Mouse (Mus musculus) heart, adult 8-10 months (tissue): ENCODE measurements around the gene Thpo. TPM values are rescaled to one million over a fixed set of nuclear protein-coding genes. Genes with fewer than 3 reads are reported as not detected.
A peak's percentile ranks its signal among the peaks of the same experiment; 100 is the strongest.

Experiments used
- DNase-seq: peaks from one replicate; pipeline ENCODE4 v3.0.0; 2022; ENCODE audit warnings: low spot score
- total RNA-seq, 4 experiments: library from RNA; stranded (reverse); gene quantifications; 2 replicates each; pipeline ENCODE4 v1.2.4; 2022

The Thpo gene
- total RNA-seq = under 1 TPM in 3 of 4 experiments, not detected in 1; 0.27 to 0.31 (median 0.28) TPM

GRCm38 (mm10) chr16:20733731-20734730 lies at the start of gene Thpo:
TSS of gene Thpo (minus strand) at chr16:20734511.
- no peak for DNase-seq

DNA sequence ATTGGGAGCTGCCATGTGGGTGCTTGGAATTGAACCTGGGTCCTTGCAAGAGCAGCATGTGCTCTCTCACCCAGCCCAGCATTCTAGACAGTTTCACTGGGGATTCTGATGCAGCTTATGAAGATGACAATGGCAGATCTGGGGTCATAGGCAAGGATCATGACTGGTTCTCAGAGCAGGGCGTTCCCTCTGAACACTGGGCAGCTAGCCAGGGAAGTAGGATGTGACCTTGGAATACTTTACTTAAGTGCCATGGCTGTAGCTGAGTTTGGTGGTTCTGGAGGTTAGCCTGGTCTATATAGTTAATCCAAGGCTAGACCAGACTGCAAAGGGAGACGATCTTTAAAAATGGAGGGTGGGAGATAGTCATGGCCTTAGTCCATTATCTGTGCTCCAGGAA lies 49.6 kb upstream of the Thpo start:
- no peak for DNase-seq

DNA sequence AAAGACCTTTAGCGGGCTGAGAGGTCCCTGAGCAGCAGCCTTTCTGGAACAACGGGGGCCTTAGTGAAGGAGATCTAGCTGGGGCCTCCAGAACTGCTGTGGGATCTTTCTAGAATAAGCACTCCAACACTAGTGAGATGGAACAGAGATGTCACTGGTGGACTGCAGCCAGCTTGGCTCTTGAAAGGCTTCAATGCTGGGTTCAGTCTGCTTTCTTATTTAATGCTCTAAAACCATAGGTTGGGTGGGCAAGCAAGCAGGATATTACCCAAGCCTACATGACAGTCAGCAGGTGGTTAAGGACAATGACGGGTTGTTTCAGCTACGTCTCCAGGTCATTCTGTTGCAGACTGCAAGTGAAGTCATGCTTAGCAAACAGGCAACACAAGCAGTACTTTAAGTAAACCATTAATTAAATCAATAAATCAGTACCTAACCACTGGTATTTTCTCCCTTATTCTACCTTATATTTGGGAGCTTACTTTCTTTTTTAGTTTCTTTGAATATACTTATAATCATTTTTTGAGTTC lies 46.9 kb upstream of the Thpo start:
- no peak for DNase-seq

GRCm38 (mm10) chr16:20779846-20780245 lies 45.5 kb upstream of the Thpo start:
- no peak for DNase-seq

DNA sequence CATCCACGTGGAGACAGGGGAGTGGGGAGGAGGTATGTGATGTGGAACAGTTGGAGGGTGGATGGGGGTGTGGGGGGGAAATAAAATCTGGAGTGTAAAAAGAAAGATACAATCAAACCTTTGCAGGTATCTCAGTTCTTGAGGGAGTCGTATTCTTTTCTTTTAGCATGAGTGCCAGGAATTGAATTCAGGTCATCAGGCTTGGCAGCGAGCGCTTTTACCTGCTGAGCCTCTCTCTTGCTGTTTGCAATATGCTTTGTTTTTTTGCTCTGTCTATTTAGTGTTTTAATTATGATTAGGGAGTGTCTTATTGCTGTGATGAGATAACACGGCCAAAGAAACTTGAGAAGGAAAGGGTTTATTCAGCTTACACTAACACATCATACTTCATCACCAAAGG lies 40.7 kb upstream of the Thpo start:
- no peak for DNase-seq

- DNase-seq = no peak
Observed at GRCm38 (mm10) chr16:20765244-20765643, 30.9 kb upstream of the Thpo start.

GRCm38 (mm10) chr16:20761681-20762080 lies 27.4 kb upstream of the Thpo start:
- DNase-seq = peak; percentile 50

DNA sequence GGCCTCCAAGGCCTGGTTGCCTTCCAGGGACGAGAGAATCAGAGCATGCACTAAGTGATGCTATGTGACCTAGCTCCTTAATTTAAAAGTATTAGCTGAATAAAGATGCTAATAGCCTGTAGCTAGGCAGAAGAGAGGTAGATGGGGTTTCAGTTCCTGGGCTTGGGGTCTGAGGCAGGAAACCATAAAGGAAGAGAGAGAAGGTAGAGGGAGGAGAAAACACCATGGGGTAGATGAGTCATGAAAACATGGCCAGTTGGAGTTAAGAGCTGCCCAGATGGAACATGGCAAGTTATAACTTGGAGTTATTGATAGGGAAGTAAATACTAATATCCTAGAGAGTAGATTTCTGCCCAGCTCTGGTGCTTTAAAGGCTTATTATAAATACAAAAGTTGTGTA lies 23.1 kb upstream of the Thpo start:
- no peak for DNase-seq

- peak; percentile 77 for DNase-seq
Observed at GRCm38 (mm10) chr16:20756052-20756451, 21.7 kb upstream of the Thpo start.

GRCm38 (mm10) chr16:20750518-20750917 lies 16.2 kb upstream of the Thpo start:
- no peak for DNase-seq

- DNase-seq = peak; percentile 84
Observed at GRCm38 (mm10) chr16:20746641-20747040, 12.3 kb upstream of the Thpo start.

GRCm38 (mm10) chr16:20739845-20740244 lies 5.5 kb upstream of the Thpo start:
- no peak for DNase-seq

DNA sequence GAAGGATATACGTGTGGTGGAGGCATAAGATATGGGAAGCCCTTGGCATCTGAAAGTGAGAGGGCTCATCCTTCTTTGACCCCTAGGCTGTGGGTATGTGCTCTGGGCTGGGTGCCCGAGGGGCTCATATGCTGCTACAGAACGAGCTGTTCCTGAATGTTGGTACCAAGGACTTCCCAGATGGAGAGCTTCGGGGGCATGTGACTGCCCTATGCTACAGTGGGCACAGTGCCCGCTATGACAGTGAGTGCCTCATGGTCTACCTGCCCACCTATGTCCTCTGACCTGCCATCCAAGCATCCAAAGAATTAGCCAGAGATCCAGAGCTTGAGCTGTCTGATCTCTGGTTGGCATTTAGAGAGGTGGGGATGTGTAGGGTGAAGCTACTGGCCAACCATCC lies 2.5 kb upstream of the Thpo start:
- DNase-seq = no peak

GRCm38 (mm10) chr16:20736168-20736567 lies 1.9 kb upstream of the Thpo start:
- no peak for DNase-seq

GRCm38 (mm10) chr16:20735651-20736050 lies 1.3 kb upstream of the Thpo start:
- no peak for DNase-seq

DNA sequence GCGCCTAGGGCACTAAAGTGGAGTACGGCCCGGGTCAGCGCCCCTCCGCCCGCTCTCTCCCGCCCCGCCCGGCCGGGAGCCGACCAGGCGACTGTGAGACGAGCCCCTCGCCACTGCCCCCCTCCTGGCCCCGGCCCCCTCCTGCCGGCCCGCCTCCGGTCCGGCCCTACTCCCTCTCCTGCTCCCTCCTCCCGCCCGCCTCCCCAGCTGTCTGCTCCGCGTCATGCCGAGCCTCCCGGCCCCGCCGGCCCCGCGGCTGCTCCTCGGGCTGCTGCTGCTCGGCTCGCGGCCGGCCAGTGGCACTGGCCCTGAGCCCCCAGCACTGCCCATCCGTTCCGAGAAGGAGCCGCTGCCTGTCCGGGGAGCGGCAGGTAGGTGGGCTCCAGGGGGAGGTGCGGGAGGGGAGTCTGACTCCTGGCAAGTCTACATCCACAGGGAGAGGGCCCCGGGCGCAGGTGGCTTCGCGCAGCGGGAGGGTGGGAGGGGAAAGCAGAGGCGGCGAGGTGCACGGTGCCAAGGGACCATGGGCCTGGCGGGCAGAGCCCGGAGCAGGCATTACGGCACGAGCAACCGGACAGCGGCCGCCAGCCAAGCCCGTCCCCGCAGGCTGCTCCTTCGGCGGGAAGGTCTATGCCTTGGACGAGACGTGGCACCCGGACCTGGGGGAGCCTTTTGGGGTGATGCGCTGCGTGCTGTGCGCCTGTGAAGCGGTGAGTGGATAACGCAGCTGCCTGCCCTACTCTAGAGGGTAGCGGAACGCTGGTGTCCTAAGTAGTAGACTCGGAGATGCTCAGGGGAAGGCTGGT lies 1.2 kb downstream of the Thpo start, which contains the start of gene Chrd:
Gene Chrd (plus strand): TSS at position 203 of the 806 bp plus-strand sequence.
- no peak for DNase-seq

DNA sequence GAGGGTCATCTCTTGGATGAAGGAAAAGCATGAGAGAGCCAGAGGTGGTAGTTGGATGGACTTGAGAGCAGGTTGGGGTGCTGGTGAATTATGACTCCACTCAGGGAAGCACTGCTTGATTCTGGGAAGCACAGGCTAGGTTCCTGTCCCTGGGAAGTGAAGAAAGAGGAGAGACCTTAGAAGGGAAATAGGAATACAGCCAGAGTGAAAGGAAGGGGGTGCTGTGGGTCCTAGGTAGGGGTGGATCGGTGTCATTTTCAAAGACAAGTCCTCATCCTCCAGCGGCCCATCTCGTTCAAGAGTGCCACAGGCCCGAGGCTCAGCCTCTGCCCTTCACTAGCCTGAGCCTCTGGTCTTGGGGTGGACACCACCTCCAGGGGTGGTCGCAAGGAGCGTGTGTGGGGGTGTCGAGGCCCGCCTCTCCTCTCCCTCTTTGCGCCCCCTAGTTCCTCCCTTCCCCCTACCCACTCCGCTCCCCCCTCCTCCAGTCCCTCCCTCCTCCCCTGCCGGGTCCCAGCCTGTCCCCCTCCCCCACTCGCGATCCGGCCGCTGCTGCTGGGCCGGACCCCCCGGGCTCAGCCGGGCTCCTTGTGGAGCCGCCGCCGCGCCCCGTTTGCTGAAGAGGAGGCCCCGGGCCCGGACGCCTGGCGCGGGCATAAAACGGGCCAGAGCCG lies 1.9 kb downstream of the Thpo start:
- no peak for DNase-seq

DNA sequence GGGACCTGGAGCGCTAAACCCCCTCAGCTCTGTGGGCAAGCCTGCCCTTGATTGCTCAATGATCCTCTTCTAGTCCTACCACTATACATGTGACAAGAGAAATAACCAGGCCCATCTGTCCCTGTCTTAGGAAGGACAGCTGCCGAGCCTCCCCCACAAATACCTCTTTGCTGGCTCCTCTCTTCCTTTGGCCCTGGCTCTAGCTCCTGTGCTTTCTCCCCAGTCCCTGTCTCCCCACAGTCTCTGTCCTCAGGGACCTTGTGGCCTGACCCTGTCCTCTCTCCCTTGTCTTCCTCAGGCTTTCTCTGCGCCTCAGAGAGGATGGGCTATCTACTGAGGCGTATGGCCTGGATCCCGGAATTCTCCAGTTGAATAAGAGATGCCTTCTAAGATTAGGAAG lies 2.6 kb downstream of the Thpo start:
- DNase-seq = no peak

DNA sequence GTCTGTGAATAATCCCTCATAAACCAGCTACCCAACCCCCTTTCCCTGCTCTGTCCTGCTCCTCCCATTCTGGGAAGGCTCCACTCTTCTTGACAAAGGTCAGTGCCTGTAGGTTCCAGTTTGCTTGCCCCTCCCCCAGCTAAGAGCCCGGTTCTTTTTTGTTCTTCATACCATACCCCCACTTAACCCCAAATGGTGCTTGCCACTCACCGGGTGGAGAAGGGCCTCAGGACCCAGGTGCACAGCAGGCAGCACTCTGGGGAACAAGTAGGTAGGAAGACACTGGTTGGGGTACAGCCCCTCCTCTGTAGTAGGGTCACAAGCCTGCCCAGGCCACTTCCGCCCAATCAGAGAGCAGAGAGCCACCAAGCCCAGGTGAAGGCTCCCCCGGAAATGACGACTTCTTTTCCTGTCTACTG lies 4.0 kb downstream of the Thpo start:
- DNase-seq = no peak

DNA sequence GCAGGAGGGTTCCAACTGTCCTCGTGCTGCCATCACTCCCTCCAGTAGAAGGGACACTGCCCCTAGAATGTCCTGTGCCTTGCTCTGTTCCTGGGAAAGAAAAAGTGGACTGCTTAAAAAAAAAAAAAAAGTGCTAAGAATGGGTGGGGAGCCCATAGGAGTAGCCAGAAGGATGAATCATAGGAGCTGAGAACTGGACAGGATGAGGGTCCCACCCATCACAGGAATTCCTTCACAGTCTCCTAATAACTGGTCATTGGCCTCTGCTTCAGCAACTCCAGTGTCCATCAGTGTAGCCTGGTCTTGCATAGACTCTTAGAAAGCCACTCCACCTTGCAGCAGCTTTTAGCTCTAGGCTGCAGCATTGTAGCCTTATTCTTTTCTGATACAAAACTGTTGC lies 7.9 kb downstream of the Thpo start:
- DNase-seq = no peak

DNA sequence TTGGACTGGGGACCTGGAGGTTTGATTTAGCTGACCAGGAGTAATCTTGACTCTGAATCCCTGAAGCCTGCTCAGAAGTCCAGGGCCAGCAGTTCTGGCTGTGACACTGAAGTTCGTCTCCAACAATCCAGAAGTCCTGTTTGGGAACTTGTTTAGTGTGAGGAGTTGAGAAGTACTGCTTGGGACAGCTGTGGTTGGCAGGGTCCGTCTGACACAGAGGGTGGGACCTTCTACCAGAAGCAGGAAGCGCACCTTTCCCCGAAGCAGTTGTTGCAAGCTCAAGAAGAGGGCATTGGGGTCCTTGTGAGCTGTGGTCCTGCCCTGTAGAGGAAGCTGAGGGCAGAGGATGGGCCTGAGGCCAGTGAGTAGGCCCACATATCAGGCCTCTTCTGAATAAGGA lies 8.6 kb downstream of the Thpo start:
- DNase-seq = no peak

- no peak for DNase-seq
Observed at GRCm38 (mm10) chr16:20725321-20725720, 9.0 kb downstream of the Thpo start.
